Mouse (Mus musculus) kidney, adult 2 months (tissue): ENCODE data around the gene Apba3.

Experiments
- CTCF ChIP-seq: fragments of 200-500 bp; conservative IDR thresholded peaks from 2 replicates; pipeline ENCODE4 v1.5.1; 2011; ENCODE audit warnings: low read depth, mild to moderate bottlenecking, control low read depth, low read length, moderate library complexity, mixed read lengths; ENCODE audit not compliant: insufficient read depth, insufficient read length
- POLR2A ChIP-seq: fragments of 200-500 bp; IDR thresholded peaks from one replicate; pipeline ENCODE4 v1.6.1; 2011; ENCODE audit warnings: low read depth, low read length, control low read depth

GRCm38 (mm10) chr10:81301321-81301720 is 34.6 kb downstream of the Apba3 start:
- TF ChIP-seq CTCF (no peak), POLR2A (no peak)
